Mouse (Mus musculus): ENCODE measurements at regions not wholly inside any gene's neighbourhood (a gene's known extent, or its start where the extent isn't known, plus 50 kb on each side); places are given as distances from the start of the nearest gene placed in this dataset.
"Not testable (repeated sequence)": the region's sequence is repeated elsewhere in the genome, so short reads cannot be mapped to it uniquely, and the experiment has no call there.

GRCm38 (mm10) chr17:7537618-7538266 is 152.5 kb upstream of the Unc93a2 start:
- no peak for DNase-seq (ENCODE audit: low spot score)

GRCm38 (mm10) chr17:7537210-7537609 is 151.9 kb upstream of the Unc93a2 start:
- no peak for DNase-seq (ENCODE audit: low spot score)

GRCm38 (mm10) chr17:7534386-7535059 is 149.3 kb upstream of the Unc93a2 start:
- DNase-seq (ENCODE audit: low spot score) = no peak

DNA sequence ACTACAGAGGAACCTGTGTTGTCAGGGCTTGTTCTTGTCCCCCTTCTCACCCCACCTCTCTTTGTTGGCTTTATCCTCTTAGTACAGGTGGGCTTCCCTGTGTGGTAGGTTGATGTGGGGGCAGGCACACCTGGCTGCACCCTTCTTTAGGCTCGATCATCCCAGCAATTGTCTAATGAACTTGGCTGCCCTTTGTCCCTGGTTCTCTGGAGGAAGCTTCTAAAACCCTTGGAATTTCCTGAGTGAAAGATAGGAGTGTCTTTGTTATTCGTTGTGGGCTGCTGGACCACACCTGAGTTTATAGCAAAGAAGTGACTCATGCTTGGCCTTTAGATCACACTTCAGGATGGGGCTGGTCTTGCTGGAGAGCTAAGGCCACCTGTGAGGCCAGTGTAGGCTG is 148.3 kb upstream of the Unc93a2 start:
- no peak for DNase-seq (ENCODE audit: low spot score)

DNA sequence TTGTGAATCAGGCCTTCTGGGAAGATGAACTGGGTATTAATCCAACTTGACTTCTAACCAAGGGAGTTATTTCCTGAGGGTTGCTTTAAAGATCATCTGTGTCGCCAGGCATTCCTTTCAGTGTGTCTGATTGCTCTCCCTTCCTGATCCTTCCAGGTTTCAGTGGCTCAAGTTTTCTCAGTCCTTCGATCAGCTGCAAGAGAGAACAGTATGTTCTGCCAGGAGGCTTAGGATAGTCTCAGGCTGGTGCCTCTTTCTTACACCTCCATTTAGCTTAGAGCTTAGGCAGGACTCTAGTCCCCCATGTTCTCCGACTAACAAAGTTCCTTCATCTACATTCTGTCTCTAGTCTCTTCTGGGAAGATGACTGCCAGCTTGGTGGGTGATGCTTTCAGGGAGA is 147.4 kb upstream of the Unc93a2 start:
- no peak for DNase-seq (ENCODE audit: low spot score)

- no peak for DNase-seq (ENCODE audit: low spot score)
These were observed 144.0 kb upstream of the Unc93a2 start for GRCm38 (mm10) chr17:7529304-7529703.

- no peak for DNase-seq (ENCODE audit: low spot score)
These were observed 142.4 kb upstream of the Unc93a2 start for GRCm38 (mm10) chr17:7527681-7528080.

- not testable (repeated sequence) for DNase-seq (ENCODE audit: low spot score)
These were observed 139.2 kb upstream of the Unc93a2 start for GRCm38 (mm10) chr17:7524497-7524896.

GRCm38 (mm10) chr17:7521127-7521526 is 135.9 kb upstream of the Unc93a2 start:
- DNase-seq (ENCODE audit: low spot score) = no peak

Measured in retina, embryonic 14.5 days (tissue).